Mouse (Mus musculus): Measurements from ENCODE around the gene Tlr8.

Tlr8 gene

DNA sequence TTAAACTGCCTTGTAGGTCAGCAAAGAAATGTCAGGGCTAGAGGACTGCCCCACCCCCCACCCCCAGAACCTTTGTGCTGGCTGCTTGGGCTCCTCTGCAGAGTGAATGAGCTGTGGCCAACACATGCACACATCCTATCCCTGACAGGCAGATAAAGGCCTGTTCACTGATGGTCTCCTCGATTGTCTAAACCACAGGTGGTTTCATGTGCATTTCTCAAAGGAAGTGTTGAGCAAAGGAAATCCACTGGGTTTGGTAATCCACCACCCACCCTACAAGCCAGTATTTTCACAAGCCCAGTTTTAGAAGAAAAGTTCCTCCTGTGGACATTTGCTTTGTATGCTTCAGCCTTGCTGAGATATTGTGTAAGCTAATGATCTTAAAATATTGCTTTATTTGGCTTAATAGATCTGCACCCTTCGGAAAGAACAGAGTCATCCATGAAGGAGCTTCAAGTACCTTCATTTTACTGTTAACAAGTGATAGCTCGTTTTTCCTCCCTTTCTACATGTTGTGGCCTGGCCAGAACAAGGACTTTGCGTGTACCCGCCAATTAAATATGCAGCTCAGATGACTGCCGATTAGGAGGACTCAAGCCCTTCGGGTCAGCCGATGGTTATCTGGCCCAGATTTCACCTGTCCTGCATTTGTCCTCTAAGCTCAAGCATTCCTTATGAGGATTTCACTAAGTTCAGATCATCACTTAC, 58.2 kb downstream of the Tlr8 start:
- no peak for DNase-seq (ENCODE audit: low spot score)

DNA sequence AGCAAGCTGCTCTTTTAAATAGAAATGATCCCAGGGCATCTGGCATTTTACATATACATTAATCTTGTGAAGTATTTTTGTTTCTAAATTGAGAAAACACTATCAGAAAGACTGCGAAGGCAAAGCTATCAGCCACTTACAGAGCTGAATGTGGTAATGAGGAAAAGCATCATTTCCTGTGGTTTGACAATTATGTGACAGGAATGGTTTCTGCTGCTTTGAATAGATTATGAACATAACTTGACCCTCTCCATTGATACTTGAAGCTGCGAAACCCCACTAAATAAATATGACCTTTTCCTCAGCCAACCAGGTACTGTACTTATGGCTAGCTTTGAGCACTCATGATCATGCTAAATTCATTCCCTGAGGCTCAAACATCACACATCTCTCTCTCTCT, 62.8 kb downstream of the Tlr8 start:
- no peak for DNase-seq (ENCODE audit: low spot score)

DNA sequence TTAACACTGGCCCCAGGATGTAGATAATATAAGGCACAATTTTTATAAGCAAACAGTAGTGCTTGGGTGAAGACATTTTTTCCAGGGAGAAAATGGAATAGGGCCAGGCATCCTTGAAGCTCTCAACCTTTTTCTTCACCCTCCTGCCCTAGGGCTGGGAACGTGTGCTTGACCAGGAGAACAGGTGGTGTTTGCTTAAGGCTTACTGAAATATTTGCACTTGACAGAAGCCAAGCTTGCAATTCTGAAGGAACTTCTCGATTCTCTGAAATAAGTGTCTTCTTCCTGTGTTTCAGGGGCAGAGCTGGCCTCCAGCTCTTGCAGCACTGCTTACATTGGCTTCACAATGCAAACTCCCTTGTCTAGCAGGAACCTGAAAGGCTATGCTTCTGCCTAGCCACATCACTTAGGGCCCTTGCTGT, 68.9 kb downstream of the Tlr8 start:
- DNase-seq (ENCODE audit: low spot score), result no peak
